Mouse (Mus musculus): ENCODE measurements around the gene Hbb-bt.

GRCm38 (mm10) chr7:103806856-103807255, 6.9 kb downstream of the Hbb-bt start:
- TF ChIP-seq POLR2A (IDR thresholded peaks at IDR 0.05; ENCODE audit: borderline replicate concordance, low read depth, low read length) (no peak), CTCF (IDR thresholded peaks at IDR 0.05; ENCODE audit: low read depth, low read length) (no peak)
